Mouse (Mus musculus): ENCODE data around the gene Gm45717. TPM values are rescaled to one million over a fixed set of nuclear protein-coding genes. Genes with fewer than 3 reads are reported as not detected.
"Not testable (repeated sequence)": the region's sequence is repeated elsewhere in the genome, so short reads cannot be mapped to it uniquely, and the experiment has no call there.

Gene Gm45717
- polyA plus RNA-seq, 1 experiment from 2014 or later, result 0.42 TPM

DNA sequence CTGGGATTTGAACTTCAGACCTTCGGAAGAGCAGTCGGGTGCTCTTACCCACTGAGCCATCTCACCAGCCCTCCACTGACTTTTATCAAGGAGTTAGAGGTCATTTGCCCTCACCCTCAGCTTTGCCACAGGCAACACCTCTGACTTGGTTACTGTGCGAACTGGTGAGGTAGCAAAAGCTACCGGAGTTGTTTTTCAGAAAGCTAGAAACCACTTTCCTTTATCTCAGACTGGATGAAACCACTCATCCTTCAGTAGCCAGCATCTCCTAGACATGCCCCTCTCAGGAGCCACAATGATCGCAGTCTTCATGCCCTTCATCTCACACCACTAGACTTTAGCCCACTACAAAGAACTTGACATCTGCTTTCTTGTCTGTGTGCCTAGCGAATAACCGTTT, 27.2 kb upstream of the Gm45717 start:
- DNase-seq (ENCODE audit: low spot score), result no peak
- Histone ChIP-seq H3K27me3 (ENCODE audit: low read depth, poor library complexity, severe bottlenecking) (no peaks in the 10 kb centered on the region), H3K4me1 (no peaks in the 10 kb centered on the region), H3K36me3 (no peaks in the 10 kb centered on the region), H3K4me3 (no peak overlapping the region), H3K27ac (replicated peaks) (no peak overlapping the region), H3K9me3 (replicated peaks) (0 out of 2 replicates have a peak, but pooled peaks cover 3% of the 10 kb centered on the region)
- 90% methylated on average over 7 of the region's 7 CpGs for WGBS

GRCm38 (mm10) chr7:140981704-140982103, 26.0 kb upstream of the Gm45717 start:
- no peak overlapping the region for H3K27ac ChIP-seq (replicated peaks)
- no peaks in the 10 kb centered on the region for H3K27me3 ChIP-seq (ENCODE audit: low read depth, poor library complexity, severe bottlenecking)
- no peaks in the 10 kb centered on the region for H3K36me3 ChIP-seq
- no peak for DNase-seq (ENCODE audit: low spot score)
- H3K4me1 ChIP-seq, result no peaks in the 10 kb centered on the region
- no peak overlapping the region for H3K4me3 ChIP-seq
- WGBS, result 92% methylated on average over 8 of the region's 8 CpGs
- H3K9me3 ChIP-seq (replicated peaks), result 0 out of 2 replicates have a peak, but pooled peaks cover 3% of the 10 kb centered on the region

GRCm38 (mm10) chr7:140976720-140977119, 21.0 kb upstream of the Gm45717 start:
- not testable (repeated sequence) for H3K27me3 ChIP-seq (ENCODE audit: low read depth, poor library complexity, severe bottlenecking); H3K9me3 ChIP-seq (replicated peaks); H3K36me3 ChIP-seq; H3K4me3 ChIP-seq; H3K27ac ChIP-seq (replicated peaks); DNase-seq (ENCODE audit: low spot score)
- H3K4me1 ChIP-seq, result peaks cover 22% of the 10 kb centered on the region
- 88% methylated on average over 9 of the region's 9 CpGs for WGBS

DNA sequence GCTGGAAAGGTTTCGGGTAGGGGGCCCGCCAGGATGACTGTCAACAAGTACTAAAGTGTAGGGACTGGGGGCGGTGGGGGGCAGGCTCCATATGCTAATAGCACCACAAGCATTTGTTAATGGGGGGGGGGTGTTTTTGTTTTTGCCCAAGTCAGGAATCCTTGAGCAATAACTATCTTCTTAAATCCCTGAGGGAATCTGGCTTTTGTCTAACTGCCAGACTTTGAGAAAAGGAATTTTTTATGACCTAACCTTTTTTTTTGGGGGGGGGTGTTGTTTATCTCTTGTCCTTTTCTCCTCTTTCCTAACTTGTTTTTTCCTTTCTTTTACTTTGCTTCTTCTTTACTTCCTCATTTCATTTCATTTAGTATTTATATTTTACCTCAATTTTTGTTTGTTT, 19.7 kb upstream of the Gm45717 start:
- H3K4me3 ChIP-seq, result no peak overlapping the region
- H3K36me3 ChIP-seq, result no peaks in the 10 kb centered on the region
- no peak for DNase-seq (ENCODE audit: low spot score)
- 0 out of 2 replicates have a peak overlapping the region, but pooled peaks have one; percentile 28 for H3K27ac ChIP-seq (replicated peaks)
- no peaks in the 10 kb centered on the region for H3K9me3 ChIP-seq (replicated peaks)
- H3K27me3 ChIP-seq (ENCODE audit: low read depth, poor library complexity, severe bottlenecking), result no peaks in the 10 kb centered on the region
- H3K4me1 ChIP-seq, result peaks cover 32% of the 10 kb centered on the region
- WGBS, result 21% methylated on average over 3 of the region's 3 CpGs

DNA sequence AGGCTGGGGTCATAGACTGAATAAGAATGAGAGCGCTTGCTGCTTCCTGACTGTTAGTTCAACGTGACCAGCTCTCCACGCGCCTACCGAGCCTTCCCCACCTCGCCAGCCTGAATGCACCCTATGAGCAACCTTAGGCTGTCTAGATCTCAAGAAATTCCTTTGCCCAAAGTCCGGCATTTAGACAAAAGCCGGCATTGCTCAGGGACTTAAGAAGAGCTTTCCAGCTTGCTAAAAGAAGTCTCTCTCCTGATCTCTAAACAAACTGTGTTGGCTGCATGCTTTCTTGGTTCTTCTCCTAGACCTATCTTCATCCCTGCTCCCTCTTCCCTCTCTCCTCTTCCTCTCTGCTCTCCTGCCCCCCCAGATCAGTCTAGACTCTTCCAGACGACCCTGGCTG, 19.2 kb upstream of the Gm45717 start:
- Histone ChIP-seq H3K36me3 (no peaks in the 10 kb centered on the region), H3K9me3 (replicated peaks) (no peaks in the 10 kb centered on the region), H3K27me3 (ENCODE audit: low read depth, poor library complexity, severe bottlenecking) (peaks cover 4% of the 10 kb centered on the region; the same call in 1 of the 2 replicates), H3K4me1 (peaks cover 32% of the 10 kb centered on the region), H3K4me3 (no peak overlapping the region), H3K27ac (replicated peaks) (0 out of 2 replicates have a peak overlapping the region, but pooled peaks have one; percentile 28)
- no peak for DNase-seq (ENCODE audit: low spot score)
- 9% methylated on average over 9 of the region's 9 CpGs for WGBS

DNA sequence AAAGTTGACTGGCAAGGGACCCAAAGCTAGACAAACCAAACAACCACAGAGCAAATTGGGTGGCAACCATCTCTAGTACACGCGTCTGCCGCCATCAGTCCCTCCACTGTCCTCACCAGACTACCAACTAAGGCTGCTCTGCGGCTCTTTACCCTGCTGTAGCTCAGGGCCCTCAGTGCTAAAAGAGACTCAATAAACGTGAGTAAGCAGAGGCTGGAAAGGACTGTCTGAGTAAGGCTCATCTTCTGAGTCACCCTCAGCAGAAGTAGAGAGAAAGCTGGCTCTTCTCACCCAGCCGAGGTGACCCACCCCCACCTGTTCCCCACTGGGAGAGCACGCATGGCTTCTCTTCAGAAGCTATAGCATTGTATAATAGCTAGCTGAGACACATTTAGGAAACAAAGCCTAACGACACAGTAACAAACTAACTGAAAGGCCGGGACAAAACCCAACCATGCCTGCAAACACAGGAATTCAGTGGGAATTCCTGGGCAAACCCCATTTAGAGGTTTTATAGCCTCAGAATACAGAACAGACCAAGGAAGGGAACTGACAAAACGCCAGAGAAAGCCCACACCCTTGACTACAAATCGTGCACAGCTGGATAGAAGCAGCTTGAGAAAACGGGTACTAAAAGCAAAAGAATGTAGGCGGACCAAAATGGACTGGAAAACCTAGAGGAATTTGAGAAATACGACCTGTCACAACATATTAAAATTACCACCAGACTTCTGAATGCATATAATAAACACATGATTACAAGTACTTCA, 17.8 kb upstream of the Gm45717 start:
- no peaks in the 10 kb centered on the region for H3K9me3 ChIP-seq (replicated peaks)
- H3K4me3 ChIP-seq, result no peak overlapping the region
- no peak overlapping the region for H3K27ac ChIP-seq (replicated peaks)
- H3K36me3 ChIP-seq, result no peaks in the 10 kb centered on the region
- peaks cover 16% of the 10 kb centered on the region; the same call in 1 of the 2 replicates for H3K27me3 ChIP-seq (ENCODE audit: low read depth, poor library complexity, severe bottlenecking)
- 29% methylated on average over 14 of the region's 14 CpGs for WGBS
- peaks cover 39% of the 10 kb centered on the region for H3K4me1 ChIP-seq
- no peak for DNase-seq (ENCODE audit: low spot score)

GRCm38 (mm10) chr7:140971479-140972171, 15.9 kb upstream of the Gm45717 start:
- no peaks in the 10 kb centered on the region for H3K9me3 ChIP-seq (replicated peaks)
- H3K27me3 ChIP-seq (ENCODE audit: low read depth, poor library complexity, severe bottlenecking), result peaks cover 27% of the 10 kb centered on the region; the same call in 1 of the 2 replicates
- H3K4me1 ChIP-seq, result peaks cover 52% of the 10 kb centered on the region
- H3K36me3 ChIP-seq, result no peaks in the 10 kb centered on the region
- no peak for DNase-seq (ENCODE audit: low spot score)
- WGBS, result 86% methylated on average over 8 of the region's 8 CpGs
- H3K4me3 ChIP-seq, result no peak overlapping the region
- H3K27ac ChIP-seq (replicated peaks), result no peak overlapping the region; the same call in 1 of the 2 replicates

DNA sequence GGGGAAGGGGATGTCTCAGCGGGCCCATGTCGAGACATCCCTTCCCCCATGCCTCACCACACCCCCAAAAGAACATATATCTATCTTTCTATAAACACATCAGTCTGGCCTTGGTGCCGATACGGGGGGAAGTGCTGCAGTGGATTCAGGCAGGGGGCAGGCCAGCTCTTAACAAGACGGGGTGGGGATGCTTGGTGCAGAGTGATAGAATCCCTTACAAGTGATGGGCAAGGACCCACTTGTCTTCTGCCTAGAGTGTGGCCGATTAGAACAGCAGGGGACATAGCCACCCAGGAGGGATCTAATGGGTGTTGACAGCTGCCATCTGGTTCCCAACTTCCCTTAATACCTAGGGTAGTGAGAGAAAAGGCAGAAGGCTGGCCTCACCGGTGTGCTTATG, 15.2 kb upstream of the Gm45717 start:
- no peak for DNase-seq (ENCODE audit: low spot score)
- 53% methylated on average over 7 of the region's 7 CpGs for WGBS
- Histone ChIP-seq H3K27ac (replicated peaks) (no peak overlapping the region), H3K4me1 (peaks cover 52% of the 10 kb centered on the region), H3K36me3 (no peaks in the 10 kb centered on the region), H3K4me3 (no peak overlapping the region), H3K9me3 (replicated peaks) (no peaks in the 10 kb centered on the region), H3K27me3 (ENCODE audit: low read depth, poor library complexity, severe bottlenecking) (peaks cover 27% of the 10 kb centered on the region; the same call in 1 of the 2 replicates)

DNA sequence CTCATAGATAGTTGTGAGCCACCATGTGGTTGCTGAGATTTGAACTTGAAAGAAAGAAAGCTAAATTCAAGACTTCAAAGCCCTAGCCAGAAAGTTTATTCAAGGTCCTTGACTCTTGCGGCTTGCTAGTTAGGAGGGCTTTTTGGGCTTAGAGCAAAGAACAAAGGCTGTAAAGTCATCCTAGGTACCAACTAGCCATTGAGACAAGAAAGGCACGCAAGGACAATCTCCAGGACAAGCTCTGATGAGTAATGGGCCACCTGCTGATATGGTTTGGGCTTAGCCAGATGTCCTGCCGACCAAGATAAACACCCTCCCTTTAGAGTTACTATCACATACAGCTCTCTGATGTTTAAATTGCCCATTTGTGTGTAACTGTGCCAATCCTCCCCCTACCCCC, 13.0 kb upstream of the Gm45717 start:
- not testable (repeated sequence) for H3K36me3 ChIP-seq; H3K9me3 ChIP-seq (replicated peaks); H3K4me3 ChIP-seq; H3K27ac ChIP-seq (replicated peaks); DNase-seq (ENCODE audit: low spot score)
- 6% methylated on average over 3 of the region's 3 CpGs for WGBS
- H3K27me3 ChIP-seq (ENCODE audit: low read depth, poor library complexity, severe bottlenecking), result peaks cover 27% of the 10 kb centered on the region; the same call in 1 of the 2 replicates
- H3K4me1 ChIP-seq, result peaks cover 37% of the 10 kb centered on the region

DNA sequence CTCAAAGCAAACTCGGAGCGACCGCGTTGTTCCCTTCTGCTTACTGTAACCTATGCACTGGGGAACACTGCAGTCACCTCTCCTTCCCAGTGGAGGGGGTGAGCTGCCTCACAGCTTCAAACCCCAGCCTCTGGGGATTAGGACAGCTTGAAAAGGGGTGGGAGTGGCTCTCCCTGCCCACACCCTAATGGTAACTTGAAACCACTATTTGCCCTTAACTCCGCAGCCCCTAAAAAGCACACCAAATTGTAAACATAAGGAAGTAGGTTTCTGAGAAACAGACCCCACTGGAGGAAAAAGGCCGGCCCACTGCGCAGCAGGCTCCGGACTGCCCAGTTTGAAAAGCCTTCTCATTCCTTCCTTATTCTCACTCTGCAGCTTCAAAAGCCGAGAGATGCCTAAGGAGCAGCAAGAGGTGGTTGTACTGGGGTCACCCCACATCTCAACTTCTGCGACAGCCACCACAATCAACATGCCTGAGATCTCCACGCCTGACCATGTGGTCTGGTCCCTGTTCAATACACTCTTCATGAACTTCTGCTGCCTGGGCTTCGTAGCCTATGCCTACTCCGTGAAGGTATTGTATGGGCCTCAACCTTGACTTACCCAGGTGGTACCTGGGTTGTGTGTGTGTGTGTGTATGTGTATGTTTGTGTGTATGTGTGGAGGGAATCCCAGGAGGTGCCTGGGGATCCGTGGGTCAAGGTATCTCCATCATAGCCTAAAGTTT, 12.3 kb upstream of the Gm45717 start:
- Histone ChIP-seq H3K4me3 (peak overlapping the region; percentile 23; the same call in 1 of the 2 replicates), H3K27me3 (ENCODE audit: low read depth, poor library complexity, severe bottlenecking) (peaks cover 27% of the 10 kb centered on the region; the same call in 1 of the 2 replicates), H3K9me3 (replicated peaks) (no peaks in the 10 kb centered on the region), H3K36me3 (no peaks in the 10 kb centered on the region), H3K4me1 (peaks cover 30% of the 10 kb centered on the region), H3K27ac (replicated peaks) (peak overlapping the region; percentile 59; the same call in 1 of the 2 replicates)
- peak; percentile 33 for DNase-seq (ENCODE audit: low spot score)
- WGBS, result 4% methylated on average over 14 of the region's 14 CpGs

DNA sequence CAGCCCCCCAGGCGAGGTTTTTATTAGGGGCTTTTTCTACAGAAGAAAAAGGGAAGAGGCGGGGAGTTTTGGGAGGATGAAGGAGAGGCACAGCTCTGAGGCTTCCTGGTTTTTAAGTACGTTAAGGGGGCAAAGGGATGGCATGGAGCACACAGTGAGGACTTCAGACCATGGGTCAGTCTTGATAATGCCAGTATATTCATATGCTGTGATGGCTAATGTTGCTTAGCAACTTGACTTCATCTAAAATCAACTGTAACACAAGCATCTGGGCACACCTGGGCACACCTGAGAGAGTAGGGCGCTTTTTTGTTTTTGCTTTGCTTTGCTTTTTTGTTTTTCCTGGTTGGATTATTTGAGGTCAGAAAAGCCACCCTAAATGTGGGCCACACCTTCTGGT, 11.2 kb upstream of the Gm45717 start, which contains the start of gene Ifitm1:
Gene Ifitm1 (plus strand): TSS at position 301 of the 400 bp plus-strand sequence.
- DNase-seq (ENCODE audit: low spot score), result no peak

GRCm38 (mm10) chr7:140962733-140963132, 7.0 kb upstream of the Gm45717 start:
- Histone ChIP-seq H3K36me3 (no peaks in the 10 kb centered on the region), H3K4me1 (peaks cover 17% of the 10 kb centered on the region), H3K9me3 (replicated peaks) (no peaks in the 10 kb centered on the region), H3K27me3 (ENCODE audit: low read depth, poor library complexity, severe bottlenecking) (peaks cover 8% of the 10 kb centered on the region), H3K4me3 (no peak overlapping the region), H3K27ac (replicated peaks) (no peak overlapping the region)
- DNase-seq (ENCODE audit: low spot score), result no peak
- WGBS, result 72% methylated on average over 2 of the region's 2 CpGs

More for the DNA sequence above, 11.2 kb upstream of the Gm45717 start, which contains the start of gene Ifitm1:
- peak within 1 kb of the TSS; percentile 59; the same call in 1 of the 2 replicates for H3K27ac ChIP-seq (replicated peaks)
- WGBS, result 79% methylated on average over 4 of the region's 4 CpGs
- peaks cover 27% of the 10 kb centered on the region; the same call in 1 of the 2 replicates for H3K27me3 ChIP-seq (ENCODE audit: low read depth, poor library complexity, severe bottlenecking)
- no peaks in the 10 kb centered on the region for H3K36me3 ChIP-seq
- peak within 1 kb of the TSS; percentile 23; the same call in 1 of the 2 replicates for H3K4me3 ChIP-seq
- peaks cover 30% of the 10 kb centered on the region for H3K4me1 ChIP-seq
- H3K9me3 ChIP-seq (replicated peaks), result no peaks in the 10 kb centered on the region

All from midbrain, embryonic 10.5 days (tissue).